Mouse (Mus musculus) heart, postnatal 10 days (tissue): Measurements from ENCODE around the gene Gm48552. TPM values are rescaled to one million over a fixed set of nuclear protein-coding genes. Genes with fewer than 3 reads are reported as not detected.

Experiments
- DNase-seq, 2 experiments: peaks; one replicate each; pipeline ENCODE4 v3.0.0; 2021
- intact Hi-C: fragments of 180-260 bp; cut with DNase I; formaldehyde crosslinking; loops from one replicate; pipeline ENCODE4 v1.15.1; 2025
- total RNA-seq, 2 experiments: library from RNA; stranded (reverse); gene quantifications; 2 replicates each; pipeline ENCODE4 v1.2.3; 2021

Gene Gm48552
- total RNA-seq, 2 experiments from 2014 or later: 0.77 to 0.98 TPM

- intact Hi-C loops: no loop called here
- no peak for DNase-seq
These were observed 13.5 kb downstream of the Gm48552 start for GRCm38 (mm10) chr10:81402227-81402765.

- no peak for DNase-seq
- intact Hi-C loops: no loop called here
These were observed 14.7 kb downstream of the Gm48552 start for GRCm38 (mm10) chr10:81403511-81403910.

GRCm38 (mm10) chr10:81404082-81404481, 15.3 kb downstream of the Gm48552 start:
- no peak for DNase-seq
- intact Hi-C loops: no loop called here

- no peak for DNase-seq
- intact Hi-C loops: no loop called here
These were observed 15.9 kb downstream of the Gm48552 start for GRCm38 (mm10) chr10:81404720-81405119.

- intact Hi-C loops: loop anchor here (2.0 kb wide), 1 partner anchor 15 kb away; no protein-coding TSS in a partner anchor
- DNase-seq: peak; percentile 61 to 81
These were observed 16.9 kb downstream of the Gm48552 start for GRCm38 (mm10) chr10:81405588-81406201.

GRCm38 (mm10) chr10:81406504-81407440, 18.0 kb downstream of the Gm48552 start:
- no peak for DNase-seq
- intact Hi-C loops: loop anchor here (2.0 kb wide), 1 partner anchor 16 kb away; no protein-coding TSS in a partner anchor

GRCm38 (mm10) chr10:81407539-81408423, 19.0 kb downstream of the Gm48552 start:
- intact Hi-C loops: loop anchor here (2.0 kb wide), 1 partner anchor 17 kb away; no protein-coding TSS in a partner anchor
- peak; percentile 90 to 93 for DNase-seq

GRCm38 (mm10) chr10:81408424-81408729, 19.6 kb downstream of the Gm48552 start:
- no peak for DNase-seq
- intact Hi-C loops: no loop called here

GRCm38 (mm10) chr10:81408871-81409291, 20.1 kb downstream of the Gm48552 start:
- intact Hi-C loops: no loop called here
- peak; percentile 89 to 91 for DNase-seq

GRCm38 (mm10) chr10:81409330-81409729, 20.5 kb downstream of the Gm48552 start:
- DNase-seq: no peak
- intact Hi-C loops: no loop called here

- intact Hi-C loops: loop anchor here (2.0 kb wide), 1 partner anchor 14 kb away; no protein-coding TSS in a partner anchor
- DNase-seq: no peak
These were observed 21.5 kb downstream of the Gm48552 start for GRCm38 (mm10) chr10:81410350-81410749.

- intact Hi-C loops: loop anchor here (2.0 kb wide), 1 partner anchor 14 kb away; no protein-coding TSS in a partner anchor
- peak; percentile 73 to 81 for DNase-seq
These were observed 22.2 kb downstream of the Gm48552 start for GRCm38 (mm10) chr10:81410981-81411380.

- DNase-seq: peak; percentile 95 to 96
These were observed 22.9 kb downstream of the Gm48552 start for GRCm38 (mm10) chr10:81411471-81412400.

GRCm38 (mm10) chr10:81412586-81413309, 23.9 kb downstream of the Gm48552 start:
- DNase-seq: no peak
- intact Hi-C loops: no loop called here

More at GRCm38 (mm10) chr10:81411471-81412400, 22.9 kb downstream of the Gm48552 start:
- intact Hi-C loops: loop anchor here (2.0 kb wide), 1 partner anchor 13 kb away; no protein-coding TSS in a partner anchor

- intact Hi-C loops: loop anchor here (1.0 kb wide), 1 partner anchor 15 kb away; no protein-coding TSS in a partner anchor
- peak; percentile 93 to 95 for DNase-seq
These were observed 24.8 kb downstream of the Gm48552 start for GRCm38 (mm10) chr10:81413310-81414261.

- DNase-seq: peak; percentile 78 to 81
- intact Hi-C loops: loop anchor here (1.0 kb wide), 1 partner anchor 14 kb away; no protein-coding TSS in a partner anchor
These were observed 25.9 kb downstream of the Gm48552 start for GRCm38 (mm10) chr10:81414682-81415081.

GRCm38 (mm10) chr10:81415146-81415545, 26.3 kb downstream of the Gm48552 start:
- intact Hi-C loops: no loop called here
- DNase-seq: no peak
